Mouse (Mus musculus): ENCODE results near the gene Clec3a. TPM values are rescaled to one million over a fixed set of nuclear protein-coding genes. Genes with fewer than 3 reads are reported as not detected.

Gene Clec3a
- total RNA-seq (2023) = not detected

GRCm38 (mm10) chr8:114417786-114418185 is at the start of gene Clec3a:
Clec3a (plus strand) TSS chr8:114418086.

GRCm38 (mm10) chr8:114439334-114440204 is 21.7 kb downstream of the Clec3a start, which contains the start of gene Wwox:
Wwox (plus strand) TSS chr8:114439655.

Other genes starting within 250 kb of the Clec3a start
- not detected for gene Vat1l, start 212.5 kb upstream of the Clec3a start, total RNA-seq (2023)
- gene Wwox, start 21.6 kb downstream of the Clec3a start, total RNA-seq (2023) = 10 to 100 TPM; 18.2 to 22.8 TPM

Data from B cell, adult 67 days (primary cell).